Mouse (Mus musculus) heart, embryonic 16.5 days (tissue): ENCODE measurements around the gene Eml4. TPM values are rescaled to one million over a fixed set of nuclear protein-coding genes. Genes with fewer than 3 reads are reported as not detected.

Experiments used
- ATAC-seq: fragments of 200-750 bp; cut with Nextera tagmentation; replicated peaks from 2 replicates; pipeline ENCODE4 v1.8.0; 2017; ENCODE audit warnings: moderate number of reproducible peaks; ENCODE audit not compliant: insufficient read depth, low FRiP score; ENCODE audit errors: extremely low read depth
- H3K27ac ChIP-seq: fragments of 300-500 bp; sonication (generic); 2 replicates; pipeline ENCODE4 v1.5.1; 2014; ENCODE audit warnings: mild to moderate bottlenecking, low read length, control low read depth, moderate library complexity
- H3K27me3 ChIP-seq: fragments of 300-500 bp; sonication (generic); 2 replicates; pipeline ENCODE4 v1.6.1; 2014; ENCODE audit warnings: low read length, mixed read lengths; ENCODE audit not compliant: control insufficient read depth, insufficient read depth
- H3K36me3 ChIP-seq: fragments of 300-500 bp; sonication (generic); 2 replicates; pipeline ENCODE4 v1.6.1; 2014; ENCODE audit not compliant: control insufficient read depth, insufficient read depth
- H3K4me1 ChIP-seq: fragments of 300-500 bp; sonication (generic); 2 replicates; pipeline ENCODE4 v1.6.1; 2014; ENCODE audit warnings: low read length, mixed read lengths; ENCODE audit not compliant: control insufficient read depth, insufficient read depth
- H3K4me2 ChIP-seq: fragments of 300-500 bp; sonication (generic); 2 replicates; pipeline ENCODE4 v1.6.1; 2014; ENCODE audit warnings: low read depth, mild to moderate bottlenecking, control low read depth, low read length
- H3K4me3 ChIP-seq: fragments of 300-500 bp; sonication (generic); 2 replicates; pipeline ENCODE4 v1.5.1; 2014; ENCODE audit warnings: mild to moderate bottlenecking, control low read depth, low read length
- H3K9ac ChIP-seq: fragments of 300-500 bp; sonication (generic); 2 replicates; pipeline ENCODE4 v1.6.1; 2014; ENCODE audit warnings: low read length, control low read depth
- H3K9me3 ChIP-seq: fragments of 300-500 bp; sonication (generic); replicated peaks from 2 replicates; pipeline ENCODE4 v1.6.1; 2016; ENCODE audit warnings: low read length; ENCODE audit not compliant: control insufficient read depth
- WGBS: fragments of 180-500 bp; shearing (Covaris S2); extraction: QIAGEN DNeasy Blood & Tissue Kit; methylation state at CpG from one replicate; pipeline ENCODE4 v1.1.7; 2014; 5-methylcytosine and 5-hydroxymethylcytosine counted together
- polyA plus RNA-seq: library from polyadenylated mRNA; unstranded; fragments of >200 nt; fragmentation: Nextera tagmentation; extraction: Ambion mirVana; gene quantifications from 2 replicates; pipeline ENCODE4 v1.2.1, GENCODE M21; 2015

Eml4 gene
- polyA plus RNA-seq, 1 experiment from 2014 or later, result 12.4 TPM

- ATAC-seq, result no peak
- Histone ChIP-seq H3K4me2 (no peak overlapping the region), H3K27ac (no peak overlapping the region), H3K36me3 (no peaks in the 10 kb centered on the region), H3K9ac (no peak overlapping the region), H3K4me1 (peaks cover 31% of the 10 kb centered on the region), H3K4me3 (no peak overlapping the region), H3K9me3 (no peaks in the 10 kb centered on the region), H3K27me3 (no peaks in the 10 kb centered on the region)
- 31% methylated on average over 4 of the region's 4 CpGs for WGBS
These were observed 2.7 kb downstream of the Eml4 start for GRCm38 (mm10) chr17:83353460-83353859.

- H3K9me3 ChIP-seq, result no peaks in the 10 kb centered on the region
- no peak overlapping the region for H3K9ac ChIP-seq
- H3K27ac ChIP-seq, result no peak overlapping the region
- H3K4me3 ChIP-seq, result no peak overlapping the region
- peaks cover 37% of the 10 kb centered on the region for H3K4me1 ChIP-seq
- no peak overlapping the region for H3K4me2 ChIP-seq
- no peak for ATAC-seq
- H3K36me3 ChIP-seq, result no peaks in the 10 kb centered on the region
- 49% methylated on average over 2 of the region's 2 CpGs for WGBS
- no peaks in the 10 kb centered on the region for H3K27me3 ChIP-seq
These were observed 4.8 kb downstream of the Eml4 start for GRCm38 (mm10) chr17:83355481-83355880.

GRCm38 (mm10) chr17:83359934-83360333, 9.2 kb downstream of the Eml4 start:
- Histone ChIP-seq H3K27me3 (no peaks in the 10 kb centered on the region), H3K4me2 (no peak overlapping the region), H3K9me3 (no peaks in the 10 kb centered on the region), H3K36me3 (no peaks in the 10 kb centered on the region), H3K4me1 (peaks cover 31% of the 10 kb centered on the region), H3K9ac (no peak overlapping the region), H3K27ac (0 out of 2 replicates have a peak overlapping the region, but pooled peaks have one; percentile 16), H3K4me3 (no peak overlapping the region)
- ATAC-seq, result no peak
- WGBS, result 31% methylated on average over 4 of the region's 4 CpGs

- Histone ChIP-seq H3K27me3 (no peaks in the 10 kb centered on the region), H3K27ac (no peak overlapping the region), H3K4me2 (no peak overlapping the region), H3K36me3 (no peaks in the 10 kb centered on the region), H3K9ac (no peak overlapping the region), H3K4me3 (no peak overlapping the region), H3K9me3 (no peaks in the 10 kb centered on the region), H3K4me1 (peaks cover 36% of the 10 kb centered on the region)
- 75% methylated on average over 13 of the region's 13 CpGs for WGBS
- ATAC-seq, result no peak
These were observed 10.2 kb downstream of the Eml4 start for GRCm38 (mm10) chr17:83360796-83361566.

- 51% methylated on average over 3 of the region's 3 CpGs for WGBS
- H3K9ac ChIP-seq, result no peak overlapping the region
- no peak overlapping the region for H3K4me2 ChIP-seq
- no peaks in the 10 kb centered on the region for H3K36me3 ChIP-seq
- no peak for ATAC-seq
- H3K27ac ChIP-seq, result no peak overlapping the region
- no peak overlapping the region for H3K4me3 ChIP-seq
- H3K4me1 ChIP-seq, result peaks cover 44% of the 10 kb centered on the region
- H3K27me3 ChIP-seq, result no peaks in the 10 kb centered on the region
- H3K9me3 ChIP-seq, result no peaks in the 10 kb centered on the region
These were observed 12.3 kb downstream of the Eml4 start for GRCm38 (mm10) chr17:83363081-83363480.

- WGBS, result 71% methylated on average over 5 of the region's 5 CpGs
- H3K4me1 ChIP-seq, result peaks cover 42% of the 10 kb centered on the region
These were observed 13.6 kb downstream of the Eml4 start for GRCm38 (mm10) chr17:83364296-83364695.

GRCm38 (mm10) chr17:83365130-83365529, 14.4 kb downstream of the Eml4 start:
- Histone ChIP-seq H3K27ac (no peak overlapping the region), H3K9me3 (no peaks in the 10 kb centered on the region), H3K36me3 (no peaks in the 10 kb centered on the region), H3K4me2 (no peak overlapping the region), H3K4me3 (no peak overlapping the region), H3K4me1 (peaks cover 35% of the 10 kb centered on the region), H3K27me3 (no peaks in the 10 kb centered on the region), H3K9ac (no peak overlapping the region)
- ATAC-seq, result no peak
- 65% methylated on average over 2 of the region's 2 CpGs for WGBS

More at GRCm38 (mm10) chr17:83364296-83364695, 13.6 kb downstream of the Eml4 start:
- Histone ChIP-seq H3K9me3 (no peaks in the 10 kb centered on the region), H3K27me3 (no peaks in the 10 kb centered on the region), H3K9ac (no peak overlapping the region), H3K36me3 (no peaks in the 10 kb centered on the region), H3K4me3 (no peak overlapping the region), H3K27ac (no peak overlapping the region), H3K4me2 (no peak overlapping the region)
- no peak for ATAC-seq

- peak overlapping the region; percentile 34; the same call in 1 of the 2 replicates for H3K4me2 ChIP-seq
- no peaks in the 10 kb centered on the region for H3K9me3 ChIP-seq
- peak overlapping the region; percentile 50 for H3K9ac ChIP-seq
- 20% methylated on average over 11 of the region's 11 CpGs for WGBS
- no peak for ATAC-seq
- H3K36me3 ChIP-seq, result no peaks in the 10 kb centered on the region
- H3K4me3 ChIP-seq, result no peak overlapping the region
- H3K27ac ChIP-seq, result peak overlapping the region; percentile 78
- H3K27me3 ChIP-seq, result no peaks in the 10 kb centered on the region
- peaks cover 32% of the 10 kb centered on the region for H3K4me1 ChIP-seq
These were observed 15.1 kb downstream of the Eml4 start for GRCm38 (mm10) chr17:83365614-83366355.

- H3K4me2 ChIP-seq, result no peak overlapping the region
- no peak overlapping the region for H3K27ac ChIP-seq
- no peak for ATAC-seq
- H3K9ac ChIP-seq, result no peak overlapping the region
- peaks cover 24% of the 10 kb centered on the region for H3K4me1 ChIP-seq
- no peaks in the 10 kb centered on the region for H3K36me3 ChIP-seq
- H3K9me3 ChIP-seq, result no peaks in the 10 kb centered on the region
- H3K4me3 ChIP-seq, result no peak overlapping the region
- 74% methylated on average over 5 of the region's 5 CpGs for WGBS
- no peaks in the 10 kb centered on the region for H3K27me3 ChIP-seq
These were observed 16.7 kb downstream of the Eml4 start for GRCm38 (mm10) chr17:83367387-83367786.
